Mouse (Mus musculus) neural tube, embryonic 15.5 days (tissue): ENCODE measurements at regions not wholly inside any gene's neighbourhood (a gene's known extent, or its start where the extent isn't known, plus 50 kb on each side); places are given as distances from the start of the nearest gene placed in this dataset.

Experiments
- ATAC-seq: fragments of 200-750 bp; cut with Nextera tagmentation; 2 replicates; pipeline ENCODE4 v1.8.0; 2017; ENCODE audit warnings: mild to moderate bottlenecking, moderate TSS enrichment, moderate library complexity; ENCODE audit not compliant: low FRiP score
- H3K27ac ChIP-seq: fragments of 300-500 bp; sonication (generic); replicated peaks from 2 replicates; pipeline ENCODE4 v1.5.1; 2015; ENCODE audit warnings: mild to moderate bottlenecking, inconsistent platforms
- H3K27me3 ChIP-seq: fragments of 300-500 bp; sonication (generic); replicated peaks from 2 replicates; pipeline ENCODE4 v1.6.1; 2015; ENCODE audit warnings: inconsistent platforms
- H3K36me3 ChIP-seq: fragments of 300-500 bp; sonication (generic); 2 replicates; pipeline ENCODE4 v1.6.1; 2015; ENCODE audit warnings: inconsistent platforms
- H3K4me1 ChIP-seq: fragments of 300-500 bp; sonication (generic); 2 replicates; pipeline ENCODE4 v1.6.1; 2015; ENCODE audit warnings: inconsistent platforms
- H3K4me2 ChIP-seq: fragments of 300-500 bp; sonication (generic); 2 replicates; pipeline ENCODE4 v1.6.1; 2015; ENCODE audit warnings: inconsistent platforms, mild to moderate bottlenecking, moderate library complexity
- H3K4me3 ChIP-seq: fragments of 300-500 bp; sonication (generic); replicated peaks from 2 replicates; pipeline ENCODE4 v1.5.1; 2015; ENCODE audit warnings: mild to moderate bottlenecking, inconsistent platforms
- H3K9ac ChIP-seq: fragments of 300-500 bp; sonication (generic); replicated peaks from 2 replicates; pipeline ENCODE4 v1.6.1; 2015; ENCODE audit warnings: mild to moderate bottlenecking, inconsistent platforms
- H3K9me3 ChIP-seq: fragments of 300-500 bp; sonication (generic); replicated peaks from 2 replicates; pipeline ENCODE4 v1.6.1; 2016; ENCODE audit warnings: inconsistent platforms
- WGBS: fragments of 180-500 bp; shearing (Covaris S2); methylation state at CpG from one replicate; pipeline ENCODE4 v1.1.7; 2015; ENCODE audit warnings: mixed read lengths; 5-methylcytosine and 5-hydroxymethylcytosine counted together

DNA sequence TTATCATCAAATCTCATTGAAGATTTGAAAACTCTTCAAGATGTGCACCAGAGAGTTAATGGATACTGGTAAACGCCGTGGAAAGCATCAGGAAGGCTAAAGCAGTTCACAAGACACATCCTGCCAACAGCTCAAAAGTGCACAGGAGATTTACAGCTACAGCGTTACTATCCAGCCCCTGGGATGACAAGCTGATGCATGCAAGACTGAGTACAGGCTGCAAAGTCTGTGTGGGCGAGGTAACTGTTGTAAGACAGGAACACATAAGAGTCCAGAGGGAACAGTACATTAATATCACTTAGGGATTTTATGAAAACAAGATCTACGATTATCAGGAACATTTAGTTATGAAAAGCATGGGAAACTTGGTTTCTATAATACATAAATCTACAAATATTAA is 626.7 kb downstream of the Slitrk6 start:
- no peak overlapping the region for H3K9ac ChIP-seq
- no peaks in the 10 kb centered on the region for H3K36me3 ChIP-seq
- no peak overlapping the region for H3K4me2 ChIP-seq
- H3K9me3 ChIP-seq = no peaks in the 10 kb centered on the region
- no peak overlapping the region for H3K27ac ChIP-seq
- no peaks in the 10 kb centered on the region for H3K4me1 ChIP-seq
- no peak for ATAC-seq
- 56% methylated on average over 5 of the region's 5 CpGs for WGBS
- no peak overlapping the region for H3K4me3 ChIP-seq
- H3K27me3 ChIP-seq = no peaks in the 10 kb centered on the region

DNA sequence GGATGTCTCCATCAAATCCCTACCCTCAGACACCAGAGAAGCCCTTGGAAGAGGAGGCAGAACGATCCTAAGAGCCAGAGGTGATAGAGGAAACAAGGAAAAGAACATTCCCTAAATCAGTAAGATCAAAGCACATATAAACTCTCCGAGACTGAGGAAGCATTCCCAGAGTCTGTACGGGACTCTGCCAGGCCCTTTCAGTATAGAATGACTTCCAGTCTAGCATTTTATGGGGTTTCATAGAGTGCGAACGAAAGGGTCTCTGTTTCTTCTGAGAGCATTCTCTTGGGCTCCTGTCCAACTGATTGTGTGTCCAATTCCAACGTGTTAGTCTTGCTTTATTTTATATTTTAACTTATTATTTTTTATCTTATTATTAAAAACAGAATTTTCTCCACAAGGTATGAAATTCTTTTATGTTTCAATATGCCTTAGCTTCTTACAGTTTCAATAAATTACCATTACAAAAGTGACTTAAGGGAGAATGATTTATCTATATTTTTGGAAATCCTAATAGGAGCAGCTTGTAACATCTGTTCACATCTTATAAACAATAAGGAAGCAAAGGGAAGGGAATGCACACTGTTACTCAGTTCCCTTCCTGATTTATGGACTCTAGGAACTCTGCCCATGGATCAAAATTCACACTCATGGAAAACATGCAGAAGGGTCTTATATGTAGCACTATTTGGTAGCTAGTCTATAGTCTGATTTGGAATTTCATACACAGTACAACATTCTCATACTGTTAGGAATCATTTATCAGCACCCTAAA is 628.8 kb downstream of the Slitrk6 start:
- no peaks in the 10 kb centered on the region for H3K4me1 ChIP-seq
- ATAC-seq = no peak
- H3K27ac ChIP-seq = no peak overlapping the region
- H3K36me3 ChIP-seq = no peaks in the 10 kb centered on the region
- H3K4me3 ChIP-seq = no peak overlapping the region
- no peaks in the 10 kb centered on the region for H3K27me3 ChIP-seq
- H3K4me2 ChIP-seq = no peak overlapping the region
- H3K9ac ChIP-seq = no peak overlapping the region
- no peaks in the 10 kb centered on the region for H3K9me3 ChIP-seq
- WGBS = 65% methylated on average over 6 of the region's 6 CpGs

- no peak overlapping the region for H3K27ac ChIP-seq
- ATAC-seq = no peak
- no peak overlapping the region for H3K4me2 ChIP-seq
- 98% methylated on average over 3 of the region's 3 CpGs for WGBS
- no peak overlapping the region for H3K9ac ChIP-seq
- no peaks in the 10 kb centered on the region for H3K27me3 ChIP-seq
- H3K4me3 ChIP-seq = no peak overlapping the region
- H3K36me3 ChIP-seq = no peaks in the 10 kb centered on the region
- H3K4me1 ChIP-seq = no peaks in the 10 kb centered on the region
- H3K9me3 ChIP-seq = no peaks in the 10 kb centered on the region
These were observed 632.2 kb downstream of the Slitrk6 start for GRCm38 (mm10) chr14:110122710-110123109.

DNA sequence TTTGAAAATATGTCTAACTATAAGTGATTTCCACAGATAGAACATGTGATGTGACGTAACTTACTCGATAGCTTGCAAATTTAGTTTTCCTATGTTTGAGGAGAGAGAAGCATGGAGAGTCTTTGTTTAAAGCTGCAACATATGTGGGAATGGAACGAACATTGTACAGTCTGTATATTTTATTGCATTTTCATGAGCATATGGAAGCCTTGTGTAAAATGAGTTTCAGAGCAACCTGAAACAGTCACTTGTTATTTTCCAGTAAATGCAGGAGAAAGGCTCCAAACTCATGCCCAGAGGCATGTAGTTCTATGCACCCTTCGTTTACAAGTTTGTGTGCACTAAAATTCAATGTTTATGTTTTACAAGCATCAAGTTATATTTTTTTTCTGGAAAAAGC is 639.4 kb downstream of the Slitrk6 start:
- H3K4me3 ChIP-seq = no peak overlapping the region
- 88% methylated on average over 4 of the region's 4 CpGs for WGBS
- no peak for ATAC-seq

GRCm38 (mm10) chr14:110100852-110101251 is 654.1 kb downstream of the Slitrk6 start:
- 72% methylated on average over 4 of the region's 4 CpGs for WGBS
- no peaks in the 10 kb centered on the region for H3K27me3 ChIP-seq
- no peak overlapping the region for H3K4me3 ChIP-seq
- H3K27ac ChIP-seq = no peak overlapping the region
- no peaks in the 10 kb centered on the region for H3K36me3 ChIP-seq
- no peaks in the 10 kb centered on the region for H3K9me3 ChIP-seq
- no peak for ATAC-seq
- H3K9ac ChIP-seq = no peak overlapping the region
- no peaks in the 10 kb centered on the region for H3K4me1 ChIP-seq
- H3K4me2 ChIP-seq = no peak overlapping the region

More for the DNA sequence above, 639.4 kb downstream of the Slitrk6 start:
- H3K4me1 ChIP-seq = no peaks in the 10 kb centered on the region
- no peaks in the 10 kb centered on the region for H3K36me3 ChIP-seq
- H3K9ac ChIP-seq = no peak overlapping the region
- no peak overlapping the region for H3K4me2 ChIP-seq
- H3K9me3 ChIP-seq = no peaks in the 10 kb centered on the region
- H3K27ac ChIP-seq = no peak overlapping the region
- no peaks in the 10 kb centered on the region for H3K27me3 ChIP-seq

DNA sequence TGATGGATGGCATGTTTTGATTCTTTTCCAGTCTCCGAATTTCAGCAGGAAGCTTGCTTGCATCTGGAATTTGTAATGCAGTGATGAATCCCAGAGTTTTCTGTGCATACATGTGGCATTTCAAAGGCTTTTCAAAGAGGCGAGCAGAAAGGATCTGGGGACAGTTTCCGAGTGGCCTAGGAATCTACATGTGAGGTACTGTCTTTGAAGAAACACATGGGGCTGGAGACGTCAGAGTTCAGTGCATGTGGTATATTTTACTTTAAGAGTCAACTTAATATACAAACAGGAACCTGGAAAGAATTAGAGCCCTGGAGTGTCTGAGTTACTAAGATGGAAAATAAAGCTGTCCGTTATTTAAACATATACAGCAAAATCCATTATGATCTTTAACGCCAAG is 676.6 kb downstream of the Slitrk6 start:
- H3K4me1 ChIP-seq = no peaks in the 10 kb centered on the region
- ATAC-seq = no peak
- no peak overlapping the region for H3K9ac ChIP-seq
- H3K27ac ChIP-seq = no peak overlapping the region
- H3K27me3 ChIP-seq = no peaks in the 10 kb centered on the region
- no peak overlapping the region for H3K4me3 ChIP-seq
- H3K9me3 ChIP-seq = no peaks in the 10 kb centered on the region
- WGBS = 87% methylated on average over 6 of the region's 6 CpGs
- H3K36me3 ChIP-seq = no peaks in the 10 kb centered on the region
- no peak overlapping the region for H3K4me2 ChIP-seq

DNA sequence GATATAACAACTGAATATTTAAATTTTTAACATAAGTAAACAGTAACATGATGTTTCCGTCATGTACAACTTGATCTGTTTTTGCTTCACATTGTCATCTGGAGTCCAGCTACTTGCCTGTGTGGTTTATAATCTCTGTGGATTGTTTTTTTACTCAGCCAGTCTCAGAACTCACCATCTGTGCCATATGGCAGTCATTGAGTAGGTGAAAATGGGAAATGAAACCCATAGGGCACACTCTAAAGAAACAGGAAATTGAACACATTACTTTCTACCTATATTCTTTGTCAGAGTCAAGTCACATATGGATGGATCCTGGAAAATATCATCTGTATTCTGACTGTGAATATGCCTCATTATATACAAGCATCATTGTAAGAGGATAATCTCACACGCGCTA is 707.2 kb downstream of the Slitrk6 start:
- H3K4me1 ChIP-seq = no peaks in the 10 kb centered on the region
- no peaks in the 10 kb centered on the region for H3K9me3 ChIP-seq
- ATAC-seq = no peak
- H3K36me3 ChIP-seq = no peaks in the 10 kb centered on the region
- H3K4me3 ChIP-seq = no peak overlapping the region
- no peak overlapping the region for H3K9ac ChIP-seq
- no peak overlapping the region for H3K4me2 ChIP-seq
- H3K27ac ChIP-seq = no peak overlapping the region
- H3K27me3 ChIP-seq = no peaks in the 10 kb centered on the region
- 85% methylated on average over 3 of the region's 3 CpGs for WGBS

- no peak for ATAC-seq
- Histone ChIP-seq H3K4me3 (no peak overlapping the region), H3K27me3 (no peaks in the 10 kb centered on the region), H3K9ac (no peak overlapping the region), H3K4me2 (no peak overlapping the region), H3K36me3 (no peaks in the 10 kb centered on the region), H3K27ac (no peak overlapping the region), H3K9me3 (no peaks in the 10 kb centered on the region), H3K4me1 (no peaks in the 10 kb centered on the region)
These were observed 711.7 kb downstream of the Slitrk6 start for GRCm38 (mm10) chr14:110043211-110043610.

- Histone ChIP-seq H3K9me3 (no peaks in the 10 kb centered on the region), H3K4me3 (no peak overlapping the region), H3K27ac (no peak overlapping the region), H3K9ac (no peak overlapping the region), H3K4me1 (no peaks in the 10 kb centered on the region), H3K27me3 (no peaks in the 10 kb centered on the region), H3K36me3 (no peaks in the 10 kb centered on the region), H3K4me2 (no peak overlapping the region)
- ATAC-seq = no peak
- WGBS = 78% methylated on average over 3 of the region's 3 CpGs
These were observed 733.1 kb downstream of the Slitrk6 start for GRCm38 (mm10) chr14:110021812-110022211.

GRCm38 (mm10) chr14:110015126-110015525 is 739.8 kb downstream of the Slitrk6 start:
- Histone ChIP-seq H3K9ac (no peak overlapping the region), H3K27ac (no peak overlapping the region), H3K27me3 (no peaks in the 10 kb centered on the region), H3K4me1 (no peaks in the 10 kb centered on the region), H3K36me3 (no peaks in the 10 kb centered on the region), H3K4me3 (no peak overlapping the region), H3K4me2 (no peak overlapping the region), H3K9me3 (no peaks in the 10 kb centered on the region)
- 75% methylated on average over 2 of the region's 2 CpGs for WGBS
- ATAC-seq = no peak

DNA sequence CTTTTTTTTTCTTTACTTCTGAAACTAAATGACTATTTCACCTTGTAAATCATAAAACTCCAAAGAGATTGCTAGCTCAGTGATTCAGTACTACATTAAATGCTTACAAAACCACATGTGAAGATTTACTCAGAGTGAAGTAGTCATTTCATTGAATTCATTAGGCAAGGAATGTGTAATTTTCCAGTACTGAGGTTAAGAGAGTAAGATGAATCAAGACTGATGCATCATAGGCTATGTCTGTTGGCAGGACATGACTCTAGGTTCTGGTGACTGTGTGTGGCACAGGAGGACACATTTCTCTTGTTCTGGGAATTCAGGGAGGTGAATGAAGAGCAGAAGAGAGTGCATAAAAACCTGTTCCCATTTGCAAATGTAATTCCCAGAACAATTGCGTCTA is 741.7 kb downstream of the Slitrk6 start:
- no peak overlapping the region for H3K4me2 ChIP-seq
- no peaks in the 10 kb centered on the region for H3K4me1 ChIP-seq
- H3K36me3 ChIP-seq = no peaks in the 10 kb centered on the region
- ATAC-seq = no peak
- H3K9ac ChIP-seq = no peak overlapping the region
- WGBS = 86% methylated on average over 1 of the region's 1 CpGs
- H3K4me3 ChIP-seq = no peak overlapping the region
- no peak overlapping the region for H3K27ac ChIP-seq
- no peaks in the 10 kb centered on the region for H3K9me3 ChIP-seq
- no peaks in the 10 kb centered on the region for H3K27me3 ChIP-seq

DNA sequence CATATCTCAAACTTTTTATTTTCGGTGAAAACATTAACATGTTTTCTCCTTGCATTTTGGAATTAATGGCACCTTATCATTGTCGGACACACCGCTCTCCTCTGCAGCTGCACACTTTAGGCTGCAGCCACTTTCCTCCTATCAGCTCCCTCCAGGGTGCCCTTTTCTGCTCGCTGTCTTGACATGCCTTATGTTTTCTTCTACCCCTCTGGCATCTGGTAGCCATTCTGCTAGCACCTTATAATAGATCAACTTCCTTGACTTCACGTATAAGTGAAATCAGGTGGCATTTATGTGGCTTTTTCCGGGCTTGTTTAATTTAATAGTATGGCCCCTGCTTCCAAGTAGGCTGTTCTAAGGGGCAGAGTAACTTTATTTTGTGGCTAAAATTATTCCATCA is 747.8 kb downstream of the Slitrk6 start:
- no peaks in the 10 kb centered on the region for H3K9me3 ChIP-seq
- no peak overlapping the region for H3K9ac ChIP-seq
- no peak overlapping the region for H3K27ac ChIP-seq
- H3K36me3 ChIP-seq = no peaks in the 10 kb centered on the region
- H3K4me3 ChIP-seq = no peak overlapping the region
- H3K4me1 ChIP-seq = no peaks in the 10 kb centered on the region
- ATAC-seq = no peak
- WGBS = 81% methylated on average over 6 of the region's 6 CpGs
- no peaks in the 10 kb centered on the region for H3K27me3 ChIP-seq
- no peak overlapping the region for H3K4me2 ChIP-seq
